In the genomic region with DNA sequence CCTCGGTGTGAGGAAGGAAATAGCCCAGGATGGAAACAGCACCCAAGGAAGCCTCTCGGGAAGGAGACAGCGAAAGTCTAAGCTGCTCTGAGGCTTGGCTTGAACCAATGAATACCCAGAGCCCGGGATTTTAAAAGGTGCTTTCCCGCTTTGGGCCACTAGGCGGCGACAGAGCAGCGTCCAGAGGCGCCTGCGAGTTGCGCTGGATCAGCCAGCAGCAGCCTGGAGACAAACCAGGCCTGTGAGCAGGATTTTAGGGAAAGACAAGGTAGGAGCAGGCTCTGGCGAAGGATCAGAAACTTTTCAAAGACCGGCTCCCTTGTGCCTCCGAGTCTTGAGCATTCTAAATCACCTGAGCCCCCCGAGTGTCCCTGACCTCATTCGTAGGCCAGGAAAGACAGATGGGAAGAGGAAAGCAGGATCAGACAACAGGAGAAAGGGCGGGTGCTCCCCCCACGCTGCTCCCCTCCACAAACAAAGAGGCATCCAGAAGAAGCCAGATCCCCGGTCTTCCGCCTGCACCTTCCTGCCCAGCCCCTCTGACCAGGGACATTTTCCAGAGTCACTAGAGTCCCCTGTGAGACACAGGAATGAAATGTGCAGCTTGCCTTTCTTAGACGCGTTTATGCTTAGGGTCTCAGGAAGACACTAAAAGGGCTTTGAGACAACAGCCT, we compare ENCODE assay signal across 9 mouse cellular contexts. TPM values are rescaled to one million over a fixed set of nuclear protein-coding genes. Genes with fewer than 3 reads are reported as not detected.
DNase-seq lines count a peak whose midpoint lies in the region; ATAC-seq lines count a peak whose summit lies in the region.
"Had no signal": no experiment of that assay in that cellular context is flagged by ENCODE, and none has a peak within 500 bp of the region (broad histone marks: within the 10 kb centered on the region; RNA-seq: fewer than 3 reads in every experiment).

No protein-coding gene starts in this region.

- no peak overlapping the region for H3K27ac ChIP-seq in hindbrain, embryonic 13.5 days

- H3K9ac ChIP-seq in hindbrain, embryonic 13.5 days, result 0 out of 2 replicates have a peak overlapping the region, but pooled peaks have one; percentile 36

- no peak overlapping the region for H3K4me3 ChIP-seq in hindbrain, embryonic 13.5 days
- H3K4me3 ChIP-seq: megakaryocyte, embryonic 14.5 days had no signal

- WGBS in hindbrain, embryonic 13.5 days, result 13% methylated on average over 22 of the region's 22 CpGs

- no peaks in the 10 kb centered on the region for H3K36me3 ChIP-seq in hindbrain, embryonic 13.5 days

- H3K9me3 ChIP-seq in hindbrain, embryonic 13.5 days, result no peaks in the 10 kb centered on the region
- H3K9me3 ChIP-seq: megakaryocyte, embryonic 14.5 days had no signal

- H3K27me3 ChIP-seq in hindbrain, embryonic 13.5 days, result peaks cover 24% of the 10 kb centered on the region

- H3K4me1 ChIP-seq in hindbrain, embryonic 13.5 days (replicated peaks), result peaks cover 4% of the 10 kb centered on the region; the same call in 1 of the 2 replicates
- H3K4me1 ChIP-seq: megakaryocyte, embryonic 14.5 days had no signal

- peak; percentile 92 for DNase-seq in ZHBTc4 (ENCODE audit: low read depth, low spot score)
- DNase-seq in cerebellum, postnatal 14 days, result peak; percentile 95 to 96
- DNase-seq in frontal cortex, postnatal 25 days (ENCODE audit: low spot score in 2 of 2), result peak; percentile 90 to 93
- DNase-seq in layer of hippocampus, postnatal 10 days (ENCODE audit: low spot score in 2 of 2), result peak; percentile 96 to 97
- DNase-seq in lung, postnatal 36 days, result peak; percentile 85
- DNase-seq in right cerebral cortex, postnatal 14 days, result peak; percentile 85
- DNase-seq in urinary bladder, postnatal 4 days (ENCODE audit: low spot score in 2 of 2), result peak; percentile 74 to 90

- 0 out of 2 replicates have a peak, but pooled peaks have one; percentile 44 for ATAC-seq in hindbrain, embryonic 13.5 days (ENCODE audit: low FRiP score)

- H3K4me2 ChIP-seq in hindbrain, embryonic 13.5 days, result no peak overlapping the region

RNA-seq across cellular contexts. Expression of gene Gsc, which starts 32.9 kb away (rescaled TPM):
- polyA plus RNA-seq in hindbrain, embryonic 13.5 days (2015; fragmentation: Nextera tagmentation; extraction: Ambion mirVana), result 0.31 TPM in 1 of 2 replicates, not detected in the other
- not detected for total RNA-seq in layer of hippocampus, postnatal 10 days (2021)

RNA-seq across cellular contexts. Expression of gene Serpina3n, which starts 33.7 kb away (rescaled TPM):
- 0.12 and 0.39 TPM in 2 replicates for polyA plus RNA-seq in hindbrain, embryonic 13.5 days (2015; fragmentation: Nextera tagmentation; extraction: Ambion mirVana)
- 10 to 100 TPM; 23.3 to 28.2 TPM for total RNA-seq in layer of hippocampus, postnatal 10 days (2021)
